Mouse (Mus musculus) ES-Bruce4 (cell line): ENCODE data around the gene Tnxb. TPM values are rescaled to one million over a fixed set of nuclear protein-coding genes. Genes with fewer than 3 reads are reported as not detected.

Experiments
- H3K27ac ChIP-seq: 2 replicates; pipeline ENCODE4 v1.5.1; 2012; ENCODE audit warnings: low read length, inconsistent platforms; ENCODE audit not compliant: insufficient read depth
- H3K27me3 ChIP-seq: 2 replicates; pipeline ENCODE4 v1.6.1; 2012; ENCODE audit warnings: mild to moderate bottlenecking, low read length, inconsistent platforms; ENCODE audit not compliant: control insufficient read depth, poor library complexity, insufficient read depth, severe bottlenecking
- H3K36me3 ChIP-seq: 2 replicates; pipeline ENCODE4 v1.6.1; 2012; ENCODE audit warnings: inconsistent platforms, mild to moderate bottlenecking, low read length, moderate library complexity; ENCODE audit not compliant: control insufficient read depth, poor library complexity, insufficient read depth, severe bottlenecking
- H3K4me1 ChIP-seq: one replicate; pipeline ENCODE4 v1.8.1; 2011; ENCODE audit warnings: low read length; ENCODE audit not compliant: control insufficient read depth, insufficient read depth
- H3K4me3 ChIP-seq: 2 replicates; pipeline ENCODE4 v1.5.1; 2011; ENCODE audit warnings: low read depth, mild to moderate bottlenecking, low read length
- H3K9ac ChIP-seq: 2 replicates; pipeline ENCODE4 v1.6.1; 2012; ENCODE audit warnings: low read depth, mild to moderate bottlenecking, inconsistent platforms; ENCODE audit not compliant: poor library complexity, severe bottlenecking
- H3K9me3 ChIP-seq: replicated peaks from 2 replicates; pipeline ENCODE4 v1.6.1; 2012; ENCODE audit warnings: mild to moderate bottlenecking, low read length, inconsistent platforms; ENCODE audit not compliant: control insufficient read depth, poor library complexity, insufficient read depth, severe bottlenecking
- CTCF ChIP-seq: IDR thresholded peaks from one replicate; pipeline ENCODE4 v1.8.1; 2011; ENCODE audit warnings: low read depth, low read length
- EP300 ChIP-seq: IDR thresholded peaks from 2 replicates; pipeline ENCODE4 v1.6.1; 2011; ENCODE audit warnings: low read depth, low read length; ENCODE audit not compliant: insufficient read depth
- POLR2A ChIP-seq: IDR thresholded peaks from one replicate; pipeline ENCODE4 v1.8.1; 2011; ENCODE audit warnings: low read length; ENCODE audit not compliant: insufficient read depth
- polyA plus RNA-seq: library from polyadenylated mRNA; stranded (reverse); fragments of >200 nt; gene quantifications from 2 replicates; pipeline ENCODE4 v1.2.4, GENCODE M21; 2011; ENCODE audit warnings: low read depth; ENCODE audit not compliant: missing spikeins, insufficient read depth, insufficient read length

The Tnxb gene
- polyA plus RNA-seq, 1 experiment = 0.13 TPM

DNA sequence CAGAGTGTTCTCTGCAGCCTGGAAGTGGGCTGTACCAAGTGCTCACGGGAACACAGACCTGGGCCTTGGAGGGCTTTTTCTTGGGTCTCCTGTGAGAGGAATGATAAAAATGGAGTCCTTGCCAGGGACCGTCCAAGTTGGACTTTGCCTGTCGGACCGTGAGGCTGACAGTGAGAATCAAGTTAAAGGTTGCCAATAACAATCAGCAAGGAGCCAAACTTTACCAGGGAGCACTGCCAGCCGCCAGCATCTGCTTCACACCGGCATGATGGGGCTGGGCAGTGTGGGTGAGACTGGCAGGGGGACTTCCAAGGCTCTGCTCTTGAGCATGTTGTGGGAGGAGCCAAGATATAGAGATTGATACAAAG, 5.7 kb downstream of the Tnxb start:
- Histone ChIP-seq H3K27me3 (0 out of 2 replicates have a peak, but pooled peaks cover 4% of the 10 kb centered on the region), H3K9me3 (no peaks in the 10 kb centered on the region), H3K27ac (no peak overlapping the region), H3K4me1 (no peaks in the 10 kb centered on the region), H3K4me3 (no peak overlapping the region), H3K36me3 (no peaks in the 10 kb centered on the region), H3K9ac (no peak overlapping the region)
- no peak for TF ChIP-seq POLR2A
- TF ChIP-seq CTCF = no peak
- no peak for TF ChIP-seq EP300

DNA sequence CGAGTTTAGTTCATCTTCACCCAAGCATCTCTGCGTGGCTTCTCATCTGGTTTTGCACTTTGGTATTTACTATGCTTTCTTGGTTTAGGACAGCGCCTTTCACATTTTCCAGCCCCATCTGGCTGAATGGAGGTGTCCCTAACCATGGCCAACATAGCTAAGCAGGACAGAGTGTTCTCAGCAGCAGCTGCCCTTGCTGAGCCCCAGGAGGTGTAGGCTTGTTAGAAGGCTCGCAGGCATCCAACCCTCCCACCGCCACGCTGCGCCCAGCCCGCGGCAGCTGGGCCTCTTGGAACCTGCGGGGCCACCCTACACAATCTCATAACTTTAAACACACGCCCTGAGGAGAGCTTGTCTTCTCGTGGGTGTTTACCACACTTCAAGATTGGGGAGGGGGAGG, 6.3 kb downstream of the Tnxb start:
- H3K4me3 ChIP-seq = no peak overlapping the region
- no peaks in the 10 kb centered on the region for H3K36me3 ChIP-seq
- H3K27ac ChIP-seq = no peak overlapping the region
- no peak overlapping the region for H3K9ac ChIP-seq
- TF ChIP-seq EP300 = no peak
- TF ChIP-seq POLR2A = no peak
- TF ChIP-seq CTCF = no peak
- H3K9me3 ChIP-seq = no peaks in the 10 kb centered on the region
- H3K27me3 ChIP-seq = 0 out of 2 replicates have a peak, but pooled peaks cover 4% of the 10 kb centered on the region
- H3K4me1 ChIP-seq = no peaks in the 10 kb centered on the region

GRCm38 (mm10) chr17:34680191-34680590, 9.9 kb downstream of the Tnxb start:
- Histone ChIP-seq H3K4me3 (peak overlapping the region; percentile 49), H3K27ac (no peak overlapping the region), H3K4me1 (no peaks in the 10 kb centered on the region), H3K36me3 (no peaks in the 10 kb centered on the region), H3K9me3 (no peaks in the 10 kb centered on the region), H3K27me3 (no peaks in the 10 kb centered on the region), H3K9ac (no peak overlapping the region)
- TF ChIP-seq POLR2A = no peak
- no peak for TF ChIP-seq CTCF
- TF ChIP-seq EP300 = no peak

DNA sequence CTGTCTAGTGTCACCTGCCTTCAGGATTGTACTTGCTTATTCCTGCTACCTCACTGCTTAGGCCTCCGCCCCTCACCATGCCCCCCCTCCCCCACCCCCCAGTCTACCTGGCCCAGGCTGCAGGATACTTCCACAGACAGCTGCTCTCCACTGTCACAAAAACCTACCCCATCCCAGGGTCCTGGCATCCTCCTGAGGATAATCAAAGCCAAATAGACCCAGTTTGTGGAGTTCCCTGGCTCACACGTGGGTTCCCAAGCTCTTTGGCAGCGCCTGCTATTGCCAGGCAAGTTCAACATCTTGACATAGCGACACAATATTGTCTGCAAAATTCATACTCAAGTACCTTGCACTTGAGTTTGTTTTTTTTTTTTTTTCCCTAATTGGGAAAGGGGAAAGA, 10.3 kb downstream of the Tnxb start:
- no peak for TF ChIP-seq CTCF
- no peak for TF ChIP-seq EP300
- Histone ChIP-seq H3K27me3 (no peaks in the 10 kb centered on the region), H3K27ac (no peak overlapping the region), H3K9ac (no peak overlapping the region), H3K9me3 (no peaks in the 10 kb centered on the region), H3K4me1 (no peaks in the 10 kb centered on the region), H3K4me3 (no peak overlapping the region), H3K36me3 (no peaks in the 10 kb centered on the region)

GRCm38 (mm10) chr17:34681132-34681571, 10.8 kb downstream of the Tnxb start:
- Histone ChIP-seq H3K9ac (no peak overlapping the region), H3K4me3 (no peak overlapping the region), H3K27me3 (no peaks in the 10 kb centered on the region), H3K36me3 (no peaks in the 10 kb centered on the region), H3K9me3 (no peaks in the 10 kb centered on the region), H3K27ac (no peak overlapping the region), H3K4me1 (no peaks in the 10 kb centered on the region)
- no peak for TF ChIP-seq CTCF
- TF ChIP-seq EP300 = no peak
- no peak for TF ChIP-seq POLR2A

DNA sequence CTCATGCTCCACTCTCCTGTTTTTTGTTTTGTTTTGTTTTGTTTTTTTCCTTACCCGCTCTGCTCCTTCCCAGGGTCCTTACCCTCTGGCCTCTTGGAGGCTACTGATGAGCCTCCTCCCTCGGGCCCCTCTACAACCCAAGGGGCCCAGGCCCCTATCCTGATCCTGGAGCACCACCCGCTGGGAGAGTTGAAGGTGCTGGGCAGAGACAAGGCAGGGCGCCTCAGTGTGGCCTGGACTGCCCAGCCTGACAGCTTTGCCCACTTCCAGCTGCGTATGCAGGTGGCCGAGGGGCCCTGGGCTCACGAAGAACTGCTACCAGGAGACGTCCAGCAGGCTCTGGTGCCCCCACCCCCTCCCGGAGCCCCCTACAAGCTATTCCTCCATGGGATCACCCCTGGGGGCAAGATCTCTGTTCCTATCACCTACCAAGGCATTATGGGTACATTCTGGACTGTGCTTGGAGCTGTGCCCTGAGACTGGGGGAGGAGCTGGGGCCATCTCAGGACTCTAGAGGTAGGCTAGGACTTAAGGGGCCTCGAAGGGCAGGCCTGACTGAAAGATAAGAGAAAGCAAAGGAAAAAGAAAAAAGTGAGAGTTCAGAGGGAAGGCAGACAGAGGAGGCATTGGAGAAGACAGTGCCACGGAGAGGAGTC, 11.7 kb downstream of the Tnxb start:
- Histone ChIP-seq H3K36me3 (no peaks in the 10 kb centered on the region), H3K9ac (no peak overlapping the region), H3K4me3 (no peak overlapping the region), H3K4me1 (no peaks in the 10 kb centered on the region), H3K27ac (no peak overlapping the region), H3K9me3 (no peaks in the 10 kb centered on the region), H3K27me3 (no peaks in the 10 kb centered on the region)
- TF ChIP-seq POLR2A = no peak
- TF ChIP-seq CTCF = no peak
- TF ChIP-seq EP300 = no peak
